Mouse (Mus musculus) heart, embryonic 13.5 days (tissue): ENCODE data around the gene Rbp1. TPM values are rescaled to one million over a fixed set of nuclear protein-coding genes. Genes with fewer than 3 reads are reported as not detected.
A peak's percentile ranks its signal among the peaks of the same experiment; 100 is the strongest.

ENCODE experiments used
- ATAC-seq: fragments of 200-750 bp; cut with Nextera tagmentation; 2 replicates; pipeline ENCODE4 v1.8.0; 2017; ENCODE audit warnings: moderate TSS enrichment; ENCODE audit not compliant: insufficient number of reproducible peaks, low FRiP score, low TSS enrichment; ENCODE audit errors: extremely low read depth
- H3K27ac ChIP-seq: fragments of 300-500 bp; sonication (generic); replicated peaks from 2 replicates; pipeline ENCODE4 v1.5.1; 2015; ENCODE audit warnings: moderate library complexity, mild to moderate bottlenecking, inconsistent platforms
- H3K27me3 ChIP-seq: fragments of 300-500 bp; sonication (generic); replicated peaks from 2 replicates; pipeline ENCODE4 v1.6.1; 2015; ENCODE audit warnings: mild to moderate bottlenecking, inconsistent platforms
- H3K36me3 ChIP-seq: fragments of 300-500 bp; sonication (generic); 2 replicates; pipeline ENCODE4 v1.6.1; 2015; ENCODE audit warnings: mild to moderate bottlenecking, inconsistent platforms
- H3K4me1 ChIP-seq: fragments of 300-500 bp; sonication (generic); 2 replicates; pipeline ENCODE4 v1.6.1; 2015; ENCODE audit warnings: inconsistent platforms
- H3K4me2 ChIP-seq: fragments of 300-500 bp; sonication (generic); 2 replicates; pipeline ENCODE4 v1.6.1; 2015; ENCODE audit warnings: inconsistent platforms, mild to moderate bottlenecking, moderate library complexity
- H3K4me3 ChIP-seq: fragments of 300-500 bp; sonication (generic); 2 replicates; pipeline ENCODE4 v1.5.1; 2015; ENCODE audit warnings: moderate library complexity, mild to moderate bottlenecking, inconsistent platforms
- H3K9ac ChIP-seq: fragments of 300-500 bp; sonication (generic); 2 replicates; pipeline ENCODE4 v1.6.1; 2015; ENCODE audit warnings: inconsistent platforms, mild to moderate bottlenecking, moderate library complexity
- H3K9me3 ChIP-seq: fragments of 300-500 bp; sonication (generic); 2 replicates; pipeline ENCODE4 v1.6.1; 2016; ENCODE audit warnings: inconsistent platforms
- WGBS: fragments of 180-500 bp; shearing (Covaris S2); methylation state at CpG from one replicate; pipeline ENCODE4 v1.1.7; 2015; ENCODE audit warnings: mixed read lengths; 5-methylcytosine and 5-hydroxymethylcytosine counted together
- polyA plus RNA-seq: library from polyadenylated mRNA; unstranded; fragments of >200 nt; fragmentation: Nextera tagmentation; extraction: Ambion mirVana; gene quantifications from 2 replicates; pipeline ENCODE4 v1.2.1, GENCODE M21; 2015

The Rbp1 gene
- polyA plus RNA-seq, 1 experiment from 2014 or later, result 70.9 TPM

GRCm38 (mm10) chr9:98425351-98425880 is 2.7 kb downstream of the Rbp1 start:
- no peak for ATAC-seq
- Histone ChIP-seq H3K27ac (peak overlapping the region; percentile 81), H3K9me3 (no peaks in the 10 kb centered on the region), H3K36me3 (peaks cover 6% of the 10 kb centered on the region; the same call in 1 of the 2 replicates), H3K27me3 (peaks cover 21% of the 10 kb centered on the region), H3K4me1 (peaks cover 53% of the 10 kb centered on the region), H3K4me3 (peak overlapping the region; percentile 68), H3K9ac (peak overlapping the region; percentile 86), H3K4me2 (peak overlapping the region; percentile 80)
- 5% methylated on average over 19 of the region's 19 CpGs for WGBS

DNA sequence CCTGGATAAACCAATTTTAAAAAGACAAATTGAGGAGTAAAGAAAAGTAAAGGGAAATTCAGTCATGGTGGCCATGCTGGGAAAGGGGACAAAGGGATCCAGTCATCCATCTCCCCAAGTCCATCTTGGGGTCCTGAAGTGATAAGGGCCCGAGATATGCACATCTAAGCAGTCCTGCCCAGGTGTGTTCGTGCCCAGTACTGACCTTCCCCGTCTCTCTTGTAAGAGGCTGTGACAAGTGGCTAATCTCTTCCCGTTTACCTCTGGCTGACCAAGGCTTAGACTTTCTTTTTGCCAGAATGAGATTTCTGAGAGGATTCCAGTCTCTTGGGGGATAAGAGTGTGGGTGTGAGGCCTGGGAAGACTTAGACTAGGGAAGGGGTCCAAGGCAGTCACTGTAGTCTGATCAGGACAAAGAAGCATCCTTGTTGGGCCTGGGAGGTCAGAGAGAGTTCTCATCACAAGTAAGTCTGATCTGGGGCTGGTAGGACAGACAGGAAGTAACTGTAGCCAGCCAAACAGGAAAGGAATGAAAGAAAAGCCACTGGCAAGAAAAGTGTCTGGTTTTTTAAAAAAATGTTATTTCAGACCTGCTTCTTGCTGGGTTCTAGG is 5.3 kb downstream of the Rbp1 start:
- 41% methylated on average over 4 of the region's 4 CpGs for WGBS
- H3K9ac ChIP-seq, result peak overlapping the region; percentile 86; the same call in 1 of the 2 replicates
- peaks cover 78% of the 10 kb centered on the region for H3K4me1 ChIP-seq
- peak overlapping the region; percentile 80 for H3K4me2 ChIP-seq
- H3K27me3 ChIP-seq, result peaks cover 20% of the 10 kb centered on the region
- peak overlapping the region; percentile 81 for H3K27ac ChIP-seq
- H3K36me3 ChIP-seq, result peaks cover 15% of the 10 kb centered on the region
- no peak for ATAC-seq
- H3K4me3 ChIP-seq, result peak overlapping the region; percentile 68
- H3K9me3 ChIP-seq, result no peaks in the 10 kb centered on the region

GRCm38 (mm10) chr9:98428783-98429182 is 6.0 kb downstream of the Rbp1 start:
- Histone ChIP-seq H3K4me1 (peaks cover 86% of the 10 kb centered on the region), H3K9ac (peak overlapping the region; percentile 47; the same call in 1 of the 2 replicates), H3K36me3 (peaks cover 15% of the 10 kb centered on the region), H3K9me3 (no peaks in the 10 kb centered on the region), H3K27me3 (peaks cover 18% of the 10 kb centered on the region), H3K4me2 (peak overlapping the region; percentile 80), H3K4me3 (peak overlapping the region; percentile 20), H3K27ac (peak overlapping the region; percentile 81)
- ATAC-seq, result no peak
- 36% methylated on average over 8 of the region's 8 CpGs for WGBS

- Histone ChIP-seq H3K4me1 (peaks cover 82% of the 10 kb centered on the region), H3K4me3 (peak overlapping the region; percentile 20; the same call in 1 of the 2 replicates), H3K27ac (peak overlapping the region; percentile 81), H3K4me2 (peak overlapping the region; percentile 80), H3K27me3 (peaks cover 14% of the 10 kb centered on the region), H3K36me3 (peaks cover 18% of the 10 kb centered on the region), H3K9ac (peak overlapping the region; percentile 47; the same call in 1 of the 2 replicates), H3K9me3 (no peaks in the 10 kb centered on the region)
- ATAC-seq, result 0 out of 2 replicates have a peak, but pooled peaks have one; percentile 19
- WGBS, result 30% methylated on average over 7 of the region's 7 CpGs
Observed at GRCm38 (mm10) chr9:98429806-98430205, 7.0 kb downstream of the Rbp1 start.

DNA sequence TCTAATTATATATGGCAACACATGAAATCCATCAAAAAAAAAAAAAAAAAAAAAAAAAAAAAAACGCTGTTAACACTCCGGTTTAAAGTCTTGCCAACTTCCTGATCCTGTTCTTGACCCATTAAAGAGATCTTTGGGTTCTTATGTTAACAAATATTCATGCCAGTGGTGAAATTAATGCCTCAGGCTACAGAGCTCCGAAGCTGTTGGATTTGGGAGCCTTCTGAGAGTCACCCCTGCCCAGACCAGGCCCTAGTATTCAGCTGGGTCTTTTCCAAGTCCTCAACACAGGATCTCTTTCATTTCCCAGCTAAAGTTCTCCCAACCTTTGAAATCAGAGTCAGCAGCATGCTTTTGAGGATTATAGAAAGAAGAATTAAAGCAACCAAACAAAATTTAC is 7.8 kb downstream of the Rbp1 start:
- H3K27ac ChIP-seq, result peak overlapping the region; percentile 81
- peaks cover 79% of the 10 kb centered on the region for H3K4me1 ChIP-seq
- H3K9ac ChIP-seq, result no peak overlapping the region
- peak overlapping the region; percentile 80 for H3K4me2 ChIP-seq
- 48% methylated on average over 3 of the region's 3 CpGs for WGBS
- no peak for ATAC-seq
- peaks cover 23% of the 10 kb centered on the region for H3K36me3 ChIP-seq
- peaks cover 12% of the 10 kb centered on the region for H3K27me3 ChIP-seq
- no peaks in the 10 kb centered on the region for H3K9me3 ChIP-seq
- no peak overlapping the region for H3K4me3 ChIP-seq

DNA sequence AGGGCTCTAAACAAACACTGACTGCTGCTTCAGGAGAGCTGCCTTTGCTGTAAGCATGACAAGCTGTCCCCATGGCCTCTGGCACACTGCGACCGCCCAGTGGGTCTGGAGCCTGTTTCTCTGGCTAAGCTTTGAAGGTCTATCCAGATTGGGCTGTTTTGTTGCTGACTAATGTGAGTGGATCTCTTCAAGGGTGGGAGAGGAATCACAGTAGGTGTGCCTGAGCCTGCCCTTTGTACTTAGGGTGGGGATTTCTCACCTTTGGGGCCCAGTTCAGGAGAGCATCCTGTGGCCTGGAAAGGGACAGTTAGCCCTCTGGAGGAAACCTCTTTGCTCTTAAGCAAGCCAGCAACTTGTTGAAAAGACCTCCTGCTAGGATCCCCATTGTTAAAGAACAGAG is 10.3 kb downstream of the Rbp1 start:
- peak overlapping the region; percentile 50; the same call in 1 of the 2 replicates for H3K9ac ChIP-seq
- H3K36me3 ChIP-seq, result peaks cover 27% of the 10 kb centered on the region
- no peaks in the 10 kb centered on the region for H3K27me3 ChIP-seq
- no peak for ATAC-seq
- peaks cover 56% of the 10 kb centered on the region for H3K4me1 ChIP-seq
- 60% methylated on average over 2 of the region's 2 CpGs for WGBS
- H3K27ac ChIP-seq, result peak overlapping the region; percentile 32
- H3K4me2 ChIP-seq, result no peak overlapping the region
- no peaks in the 10 kb centered on the region for H3K9me3 ChIP-seq
- no peak overlapping the region for H3K4me3 ChIP-seq

DNA sequence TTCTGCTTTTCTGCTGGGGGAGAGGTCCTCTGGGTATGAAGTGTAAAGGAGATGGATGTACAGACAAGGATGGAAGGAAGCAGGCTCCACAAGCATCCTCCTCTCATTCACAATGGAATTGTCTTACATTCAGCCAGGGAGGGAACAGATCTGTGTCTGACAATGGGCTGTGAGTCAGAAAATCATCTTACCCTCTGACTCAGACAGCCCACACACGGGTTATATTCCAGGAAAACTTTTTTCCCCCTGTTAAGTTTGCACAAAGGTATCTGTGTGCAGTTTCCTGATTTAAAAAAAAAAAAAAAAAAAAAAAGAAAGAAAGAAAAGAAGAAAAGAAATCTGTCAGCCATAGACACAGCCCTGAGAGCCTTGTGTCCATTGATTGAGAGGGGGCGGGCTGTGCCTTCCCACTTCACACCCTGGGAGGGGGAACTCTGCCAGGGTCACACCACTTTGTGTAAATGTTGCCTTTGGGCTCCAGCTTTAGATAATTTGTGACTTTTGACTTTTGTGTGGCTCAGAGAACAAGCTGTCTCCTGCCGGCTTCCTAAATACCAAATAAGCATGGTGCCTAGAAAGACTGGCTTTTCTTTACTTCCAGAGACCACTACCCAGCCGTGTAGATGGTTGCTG is 11.3 kb downstream of the Rbp1 start:
- Histone ChIP-seq H3K4me2 (no peak overlapping the region), H3K9me3 (no peaks in the 10 kb centered on the region), H3K4me1 (peaks cover 54% of the 10 kb centered on the region), H3K27me3 (no peaks in the 10 kb centered on the region), H3K36me3 (peaks cover 27% of the 10 kb centered on the region), H3K4me3 (no peak overlapping the region), H3K27ac (peak overlapping the region; percentile 32), H3K9ac (no peak overlapping the region)
- 31% methylated on average over 4 of the region's 4 CpGs for WGBS
- ATAC-seq, result no peak

DNA sequence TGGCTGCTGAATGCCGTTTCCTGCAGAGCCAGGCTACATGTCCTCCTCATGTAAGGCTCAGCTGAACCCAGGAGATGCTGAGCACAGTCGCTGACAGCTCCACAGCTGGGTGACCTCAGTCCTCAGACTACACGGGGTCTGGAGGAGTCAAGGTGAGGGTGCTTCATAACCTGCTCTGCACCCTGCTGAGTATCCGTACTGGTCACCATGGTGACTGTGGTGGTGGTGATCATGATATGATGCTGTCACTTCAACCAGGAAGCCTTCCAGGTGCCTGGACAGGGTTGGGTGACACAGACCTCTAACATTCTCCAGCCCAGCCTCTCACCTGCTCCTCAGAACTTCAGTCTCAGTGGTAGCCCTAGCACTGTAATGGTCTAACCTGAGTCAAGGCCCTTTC is 15.1 kb downstream of the Rbp1 start:
- Histone ChIP-seq H3K4me1 (peaks cover 19% of the 10 kb centered on the region), H3K4me2 (no peak overlapping the region), H3K4me3 (no peak overlapping the region), H3K9me3 (no peaks in the 10 kb centered on the region), H3K36me3 (peaks cover 24% of the 10 kb centered on the region), H3K27me3 (no peaks in the 10 kb centered on the region), H3K27ac (no peak overlapping the region), H3K9ac (no peak overlapping the region)
- no peak for ATAC-seq
- WGBS, result 70% methylated on average over 4 of the region's 4 CpGs

DNA sequence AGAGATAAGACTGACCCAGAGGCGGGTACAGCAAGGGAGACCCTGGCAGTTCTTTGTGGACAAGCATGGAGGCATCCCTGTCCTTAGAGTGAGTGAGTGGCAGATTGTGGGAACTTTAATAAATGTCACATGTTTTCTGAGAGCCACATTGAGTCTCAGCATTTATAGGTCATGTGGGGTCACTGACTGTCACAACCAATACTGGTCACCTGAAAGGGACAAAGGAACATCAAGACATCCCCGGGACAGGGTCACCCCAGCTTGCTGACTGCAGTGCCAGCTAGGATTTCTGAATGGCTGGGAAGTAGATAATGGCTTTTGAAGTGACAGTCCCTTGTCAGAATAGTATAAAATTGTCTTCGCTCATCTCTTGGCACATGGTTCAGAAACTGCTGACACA is 16.3 kb downstream of the Rbp1 start:
- H3K9ac ChIP-seq, result no peak overlapping the region
- WGBS, result 62% methylated on average over 3 of the region's 3 CpGs
- H3K27me3 ChIP-seq, result no peaks in the 10 kb centered on the region
- ATAC-seq, result no peak
- H3K4me1 ChIP-seq, result peaks cover 8% of the 10 kb centered on the region; the same call in 1 of the 2 replicates
- H3K4me3 ChIP-seq, result no peak overlapping the region
- peaks cover 31% of the 10 kb centered on the region for H3K36me3 ChIP-seq
- no peak overlapping the region for H3K4me2 ChIP-seq
- no peaks in the 10 kb centered on the region for H3K9me3 ChIP-seq
- H3K27ac ChIP-seq, result no peak overlapping the region

- Histone ChIP-seq H3K27ac (no peak overlapping the region), H3K4me1 (peaks cover 18% of the 10 kb centered on the region), H3K4me3 (no peak overlapping the region), H3K36me3 (peaks cover 48% of the 10 kb centered on the region), H3K9ac (no peak overlapping the region), H3K9me3 (no peaks in the 10 kb centered on the region), H3K27me3 (no peaks in the 10 kb centered on the region), H3K4me2 (no peak overlapping the region)
- no peak for ATAC-seq
- WGBS, result 45% methylated on average over 5 of the region's 5 CpGs
Observed at GRCm38 (mm10) chr9:98442638-98443037, 19.9 kb downstream of the Rbp1 start.

DNA sequence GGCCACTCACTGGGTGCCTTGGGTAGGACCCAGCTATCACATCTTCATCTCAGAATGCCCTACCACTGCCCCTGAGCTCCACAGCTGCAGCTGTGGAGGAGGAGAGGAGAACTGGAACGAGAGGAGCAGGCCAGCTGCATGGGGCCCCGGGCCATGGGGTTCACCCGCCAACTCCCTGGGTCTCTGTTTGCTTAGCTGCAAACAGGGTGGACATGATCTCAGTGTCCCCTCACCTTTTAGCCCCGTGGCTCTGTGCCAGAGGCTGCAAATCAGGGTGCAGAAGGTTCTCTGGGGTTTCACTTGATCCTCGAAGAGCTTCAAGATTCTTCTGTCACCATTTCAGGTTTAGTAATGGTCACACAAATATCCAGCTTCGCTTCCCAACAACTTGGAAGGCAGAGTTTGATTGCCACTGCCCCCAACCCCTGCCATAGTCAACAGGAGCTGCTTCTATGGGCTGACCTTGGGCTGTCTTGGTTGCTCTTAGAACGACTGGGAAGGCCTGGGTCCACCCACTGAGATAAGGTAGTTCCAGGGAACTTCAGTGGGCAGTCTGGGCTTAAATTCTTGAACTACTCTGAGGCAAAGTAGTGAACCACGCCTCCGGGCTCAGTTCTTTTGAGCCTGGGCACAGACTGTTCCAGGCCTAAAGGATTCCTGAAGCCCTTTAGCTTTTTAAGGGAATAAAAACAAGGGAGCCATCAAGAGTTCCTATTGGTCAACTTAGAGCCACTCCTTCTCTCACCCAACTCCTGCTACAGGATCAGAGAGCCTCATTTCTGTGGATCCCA is 22.8 kb downstream of the Rbp1 start:
- 70% methylated on average over 9 of the region's 9 CpGs for WGBS

More for the DNA sequence above, 22.8 kb downstream of the Rbp1 start:
- no peak overlapping the region for H3K4me3 ChIP-seq
- no peak for ATAC-seq
- peaks cover 48% of the 10 kb centered on the region for H3K36me3 ChIP-seq
- H3K9me3 ChIP-seq, result no peaks in the 10 kb centered on the region
- H3K4me1 ChIP-seq, result peaks cover 10% of the 10 kb centered on the region
- no peaks in the 10 kb centered on the region for H3K27me3 ChIP-seq
- H3K27ac ChIP-seq, result no peak overlapping the region
- no peak overlapping the region for H3K9ac ChIP-seq
- H3K4me2 ChIP-seq, result no peak overlapping the region
